Mouse (Mus musculus) gastrocnemius, adult 2 months (tissue): ENCODE results near the gene Tm9sf3. TPM values are rescaled to one million over a fixed set of nuclear protein-coding genes. Genes with fewer than 3 reads are reported as not detected.
A peak's percentile ranks its signal among the peaks of the same experiment; 100 is the strongest.
"Not testable (repeated sequence)": the region's sequence is repeated elsewhere in the genome, so short reads cannot be mapped to it uniquely, and the experiment has no call there.

ENCODE experiments used
- DNase-seq: peaks from one replicate; pipeline ENCODE4 v3.0.0; 2022
- H3K27ac ChIP-seq: fragments of 200-600 bp; 2 replicates; pipeline ENCODE4 v1.8.1; 2022; ENCODE audit warnings: mild to moderate bottlenecking
- H3K4me3 ChIP-seq: fragments of 200-600 bp; 2 replicates; pipeline ENCODE4 v1.8.1; 2022; ENCODE audit warnings: mild to moderate bottlenecking, moderate library complexity
- CTCF ChIP-seq: fragments of 200-600 bp; IDR thresholded peaks from 2 replicates; pipeline ENCODE4 v1.8.1; 2022; ENCODE audit warnings: antibody characterized with exemption, mild to moderate bottlenecking, moderate library complexity
- intact Hi-C: fragments of 180-260 bp; cut with DNase I; formaldehyde crosslinking; loops from one replicate; pipeline ENCODE4 v1.15.1; 2025
- long read RNA-seq, 2 experiments: library from polyadenylated mRNA; stranded (forward); transcript quantifications; one replicate each; pipeline ENCODE4 v2.0.0; 2021
- total RNA-seq, 2 experiments: library from RNA; stranded (reverse); gene quantifications; 2 replicates each; pipeline ENCODE4 v1.2.3; 2021

The Tm9sf3 gene
- 10 to 100 TPM; 63.3 to 68.4 TPM for total RNA-seq
- long read RNA-seq, experiment 1, transcript Tm9sf3-202 (15 exons, 3,170 nt), result major isoform, 201 of 216 reads
- long read RNA-seq, experiment 1, partial matches to known transcripts, result 3 of 216 reads
- long read RNA-seq, experiment 1, other reads (novel, unspliced or antisense), result 12 of 216 reads
- long read RNA-seq, experiment 2, transcript Tm9sf3-202 (15 exons, 3,170 nt), result major isoform, 173 of 185 reads
- long read RNA-seq, experiment 2, partial matches to known transcripts, result 3 of 185 reads
- long read RNA-seq, experiment 2, other reads (novel, unspliced or antisense), result 9 of 185 reads

GRCm38 (mm10) chr19:41263630-41264295 is at the start of gene Tm9sf3:
Tm9sf3 (minus strand) TSS chr19:41263997.
- Histone ChIP-seq H3K27ac (peak within 1 kb of the TSS; percentile 99), H3K4me3 (peak within 1 kb of the TSS; percentile 83)
- DNase-seq, result peak; percentile 94
- TF ChIP-seq CTCF, result no peak
- intact Hi-C loops, result no loop called here

- intact Hi-C loops, result loop anchor here (10.0 kb wide), 1 partner anchor 342 kb away; no protein-coding TSS in a partner anchor
- not testable (repeated sequence) for DNase-seq, H3K4me3 ChIP-seq, H3K27ac ChIP-seq
These were observed 48.8 kb upstream of the Tm9sf3 start for GRCm38 (mm10) chr19:41312587-41312986.

GRCm38 (mm10) chr19:41312027-41312426 is 48.2 kb upstream of the Tm9sf3 start:
- no peak for DNase-seq
- intact Hi-C loops, result loop anchor here (10.0 kb wide), 1 partner anchor 343 kb away; no protein-coding TSS in a partner anchor
- Histone ChIP-seq H3K4me3 (no peak overlapping the region), H3K27ac (no peak overlapping the region)
- TF ChIP-seq CTCF, result no peak

DNA sequence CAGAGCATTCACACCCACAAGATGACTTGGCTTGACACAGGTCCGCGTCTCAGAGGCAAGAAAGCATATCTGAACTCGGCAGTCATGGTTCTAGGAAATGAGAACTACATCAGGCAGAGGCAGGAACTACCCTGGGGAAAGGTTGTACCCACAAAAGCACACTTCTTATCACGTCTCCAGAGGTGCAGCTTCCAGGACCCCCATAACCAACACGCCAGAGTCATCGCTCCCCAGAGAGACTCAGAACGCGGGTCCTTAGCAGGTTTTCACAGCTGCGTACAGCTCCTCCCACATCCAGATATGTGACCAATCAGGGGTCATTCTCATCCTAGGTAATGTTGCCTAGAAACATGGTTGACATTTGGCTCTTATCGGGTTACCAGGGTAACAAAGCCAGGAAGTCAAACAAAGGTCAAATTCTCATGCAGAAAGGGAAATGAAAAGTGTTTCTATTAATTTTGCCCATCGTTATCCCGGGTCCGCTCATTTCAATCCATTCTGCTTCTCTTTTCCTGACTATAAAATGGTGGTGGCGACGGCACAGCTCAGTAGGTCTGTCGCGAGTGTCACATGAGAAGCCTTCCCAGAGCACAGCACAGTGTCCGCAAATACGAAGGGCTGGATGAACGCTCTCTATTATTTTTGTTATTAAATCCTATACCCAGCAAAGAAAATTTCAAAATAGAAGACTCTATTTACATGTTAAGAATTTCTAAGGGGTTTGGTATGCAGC is 47.3 kb upstream of the Tm9sf3 start:
- DNase-seq, result no peak
- no peak overlapping the region for H3K27ac ChIP-seq
- H3K4me3 ChIP-seq, result peak overlapping the region; percentile 54
- no peak for TF ChIP-seq CTCF
- intact Hi-C loops, result loop anchor here (10.0 kb wide), 1 partner anchor 344 kb away; no protein-coding TSS in a partner anchor

- H3K4me3 ChIP-seq, result no peak overlapping the region
- DNase-seq, result no peak
- no peak overlapping the region for H3K27ac ChIP-seq
- no peak for TF ChIP-seq CTCF
- intact Hi-C loops, result no loop called here
These were observed 40.1 kb upstream of the Tm9sf3 start for GRCm38 (mm10) chr19:41303933-41304332.

DNA sequence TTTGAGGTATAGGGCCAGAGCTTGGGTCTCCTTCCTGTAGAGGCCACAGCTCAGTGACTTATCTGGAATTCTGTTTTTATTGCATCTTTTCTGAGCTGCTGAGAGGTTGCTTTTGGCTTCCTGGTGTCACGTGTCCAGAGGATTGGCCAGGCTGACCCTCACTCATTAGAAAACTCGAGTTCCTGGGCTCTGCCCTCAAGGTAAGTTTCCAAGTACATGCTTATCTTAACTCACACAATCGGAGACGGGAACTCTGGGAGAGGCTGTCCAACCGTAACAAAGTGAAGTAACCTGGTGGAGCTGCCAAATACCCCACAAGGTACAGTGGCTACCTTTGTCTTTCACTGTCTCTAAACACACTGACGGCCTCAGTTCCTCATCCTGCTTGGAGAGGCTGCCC is 39.6 kb upstream of the Tm9sf3 start:
- TF ChIP-seq CTCF, result no peak
- no peak for DNase-seq
- H3K4me3 ChIP-seq, result no peak overlapping the region
- intact Hi-C loops, result no loop called here
- H3K27ac ChIP-seq, result no peak overlapping the region

DNA sequence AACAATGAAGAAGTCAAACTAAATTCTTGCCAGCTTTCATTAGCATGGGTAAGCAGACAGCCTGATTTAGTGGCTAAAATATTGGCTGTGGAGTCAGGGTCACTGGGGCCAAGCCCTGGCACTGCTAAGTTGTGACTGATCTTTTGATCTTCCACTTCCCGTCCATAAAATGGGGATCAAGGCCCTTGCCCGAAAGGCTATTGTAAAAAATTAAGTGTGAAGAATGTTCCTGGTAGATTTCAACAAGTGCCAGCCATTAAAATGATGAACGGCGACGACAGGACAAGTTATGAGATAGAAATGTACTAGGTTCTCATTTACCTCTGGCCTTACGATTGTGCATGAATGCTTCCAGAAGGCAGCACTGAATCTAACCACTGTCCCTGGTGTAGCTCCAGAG is 38.1 kb upstream of the Tm9sf3 start:
- Histone ChIP-seq H3K4me3 (no peak overlapping the region), H3K27ac (no peak overlapping the region)
- no peak for DNase-seq
- intact Hi-C loops, result no loop called here
- no peak for TF ChIP-seq CTCF

GRCm38 (mm10) chr19:41299446-41299845 is 35.6 kb upstream of the Tm9sf3 start:
- DNase-seq, result no peak
- Histone ChIP-seq H3K4me3 (no peak overlapping the region), H3K27ac (no peak overlapping the region)
- TF ChIP-seq CTCF, result no peak
- intact Hi-C loops, result no loop called here

DNA sequence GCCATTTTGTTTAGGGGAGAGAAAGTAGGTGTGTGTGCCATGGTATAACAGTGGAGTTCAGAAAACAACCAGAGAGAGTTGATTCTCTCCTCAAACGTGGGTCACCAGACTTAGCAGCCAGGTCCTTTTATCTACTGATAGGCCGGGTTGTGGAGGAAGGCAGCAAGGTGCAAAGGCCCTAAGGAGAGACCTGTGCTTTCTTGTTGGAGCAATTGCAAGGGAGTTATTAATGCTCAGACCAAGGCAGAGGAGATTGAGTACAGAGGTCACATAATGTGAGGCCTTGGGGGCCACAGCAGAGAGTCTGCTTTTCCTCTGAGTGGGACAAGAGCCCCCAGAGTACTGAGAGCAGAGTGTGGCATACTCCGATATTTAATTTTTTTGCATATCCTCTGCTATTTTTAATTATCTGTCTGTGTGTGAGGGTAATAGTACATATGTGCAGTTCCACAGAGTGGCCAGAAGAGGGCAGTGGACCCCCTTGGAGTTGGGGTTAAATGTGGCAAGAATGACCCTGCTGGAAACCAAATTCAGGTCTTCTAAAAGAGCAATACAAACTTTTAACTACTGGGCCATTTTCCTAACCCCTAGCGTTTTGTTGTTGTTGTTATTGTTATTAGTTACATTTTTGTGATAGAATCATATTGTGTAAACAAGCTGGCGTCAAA is 27.3 kb upstream of the Tm9sf3 start:
- no peak for DNase-seq
- Histone ChIP-seq H3K27ac (no peak overlapping the region), H3K4me3 (no peak overlapping the region)
- TF ChIP-seq CTCF, result peak; percentile 60
- intact Hi-C loops, result no loop called here

DNA sequence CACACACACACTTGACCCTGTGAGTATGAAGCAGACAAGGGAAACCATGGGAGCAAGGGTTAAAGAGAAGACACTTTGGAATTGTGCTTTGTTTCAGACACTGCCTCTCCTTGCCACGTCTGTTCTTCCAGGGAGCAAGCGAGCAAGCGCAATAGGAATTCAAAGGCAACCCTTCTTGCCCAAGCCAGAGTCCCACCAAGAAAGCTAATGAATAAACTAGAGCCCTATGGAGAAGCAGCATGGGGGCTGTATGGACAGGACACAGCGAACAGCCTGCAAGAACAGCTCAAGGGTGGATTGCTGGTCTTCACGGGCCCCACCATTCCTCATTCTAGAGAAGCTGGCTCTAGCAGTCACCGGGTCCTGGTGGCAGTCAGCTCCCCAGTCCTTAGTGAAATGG is 24.8 kb upstream of the Tm9sf3 start:
- Histone ChIP-seq H3K27ac (no peak overlapping the region), H3K4me3 (no peak overlapping the region)
- TF ChIP-seq CTCF, result no peak
- DNase-seq, result no peak
- intact Hi-C loops, result no loop called here

DNA sequence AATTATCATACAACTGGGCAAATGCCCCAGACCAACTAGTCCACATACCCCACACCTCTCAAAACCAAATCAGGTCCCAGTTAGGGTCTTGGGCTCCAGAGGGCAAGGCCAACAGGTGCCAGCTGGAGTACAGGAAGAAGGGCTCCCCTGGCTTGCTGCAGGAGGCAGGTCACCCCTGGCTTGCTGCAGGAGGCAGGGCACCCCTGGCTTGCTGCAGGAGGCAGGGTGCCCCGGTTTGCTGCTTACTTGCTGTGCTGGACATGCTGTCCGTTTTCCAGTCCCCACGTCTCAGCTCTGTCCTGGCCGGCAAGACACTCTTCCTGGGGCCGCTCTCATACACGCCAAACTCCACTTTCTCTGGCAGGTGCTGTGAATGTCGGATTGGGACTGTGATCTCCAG is 23.4 kb upstream of the Tm9sf3 start:
- no peak for DNase-seq
- Histone ChIP-seq H3K27ac (no peak overlapping the region), H3K4me3 (no peak overlapping the region)
- TF ChIP-seq CTCF, result no peak
- intact Hi-C loops, result no loop called here

- TF ChIP-seq CTCF, result no peak
- H3K4me3 ChIP-seq, result no peak overlapping the region
- DNase-seq, result no peak
- no peak overlapping the region for H3K27ac ChIP-seq
- intact Hi-C loops, result no loop called here
These were observed 20.7 kb upstream of the Tm9sf3 start for GRCm38 (mm10) chr19:41284515-41284914.
